ENCODE assay signal across 8 mouse cellular contexts in the genomic region with DNA sequence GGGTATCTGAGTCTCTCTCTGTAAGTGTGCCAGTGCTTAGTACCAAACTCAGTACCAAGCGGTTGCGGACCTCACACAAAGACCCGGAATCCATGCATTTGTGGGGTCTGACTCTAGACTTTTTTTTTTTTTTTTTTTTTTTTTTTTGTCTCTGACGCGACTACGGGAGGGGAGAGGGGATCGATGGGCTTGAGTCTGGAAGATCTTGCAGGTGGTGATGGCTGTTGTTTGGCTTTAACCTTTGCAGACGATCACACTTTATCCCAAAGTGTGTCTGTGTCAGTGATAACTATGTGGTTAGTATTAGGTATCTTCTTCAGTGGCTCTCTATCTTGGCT. TPM values are rescaled to one million over a fixed set of nuclear protein-coding genes. Genes with fewer than 3 reads are reported as not detected.
DNase-seq lines count a peak whose midpoint lies in the region; ATAC-seq and TF ChIP-seq lines count a peak whose summit lies in the region.

No protein-coding gene starts in this region.

- no peaks in the 10 kb centered on the region for H3K79me2 ChIP-seq in liver, adult 2 months (ENCODE audit: control insufficient read depth, insufficient read depth, low read length)

- H3K9me3 ChIP-seq in intestine, embryonic 14.5 days (ENCODE audit: control insufficient read depth, low read length): peaks cover 17% of the 10 kb centered on the region
- H3K9me3 ChIP-seq in neural tube, embryonic 13.5 days: peaks cover 29% of the 10 kb centered on the region

- peaks cover 28% of the 10 kb centered on the region for H3K36me3 ChIP-seq in liver, adult 2 months (ENCODE audit: control insufficient read depth, insufficient read depth, low read length)
- peaks cover 40% of the 10 kb centered on the region for H3K36me3 ChIP-seq in intestine, embryonic 14.5 days (ENCODE audit: control insufficient read depth, insufficient read depth, low read length)
- H3K36me3 ChIP-seq in neural tube, embryonic 13.5 days: peaks cover 40% of the 10 kb centered on the region

- H3K27ac ChIP-seq in liver, adult 2 months (replicated peaks; ENCODE audit: insufficient read depth, low read depth, low read length): no peak overlapping the region
- H3K27ac ChIP-seq in intestine, embryonic 14.5 days (ENCODE audit: low read depth): peak overlapping the region; percentile 86; the same call in 1 of the 2 replicates
- H3K27ac ChIP-seq in neural tube, embryonic 13.5 days (replicated peaks): peak overlapping the region; percentile 90; the same call in 1 of the 2 replicates

- peaks cover 8% of the 10 kb centered on the region; the same call in 1 of the 2 replicates for H3K4me1 ChIP-seq in liver, adult 2 months (ENCODE audit: control insufficient read depth, insufficient read depth, low read length)
- no peaks in the 10 kb centered on the region for H3K4me1 ChIP-seq in intestine, embryonic 14.5 days (replicated peaks; ENCODE audit: control insufficient read depth, insufficient read depth, low read length)
- peaks cover 8% of the 10 kb centered on the region for H3K4me1 ChIP-seq in neural tube, embryonic 13.5 days (replicated peaks)

- TF ChIP-seq POLR2A in liver, adult 2 months (IDR thresholded peaks at IDR 0.05; ENCODE audit: extremely low read depth, insufficient read depth, low read length): no peak

- 1% methylated on average over 8 of the region's 8 CpGs for WGBS in liver, adult 2 months
- 4% methylated on average over 7 of the region's 8 CpGs for WGBS in intestine, embryonic 14.5 days
- WGBS in neural tube, embryonic 13.5 days: 2% methylated on average over 8 of the region's 8 CpGs

- no peak for DNase-seq in liver, adult 2 months (ENCODE audit: extremely low read depth, low read depth, low spot score)
- DNase-seq in liver: no peak
- DNase-seq in c-Kit-positive CD71-positive TER-119-positive erythroid progenitor cells, embryonic 14.5 days (ENCODE audit: low spot score): peak; percentile 5
- no peak for DNase-seq in intestine, embryonic 14.5 days (ENCODE audit: low spot score)
- no peak for DNase-seq in adrenal gland, postnatal 14 days
- no peak for DNase-seq in urinary bladder, postnatal 14 days (ENCODE audit: low spot score)
- no peak for DNase-seq in left cerebral cortex, adult 9 months (ENCODE audit: low spot score in 2 of 2)

- ATAC-seq in intestine, embryonic 14.5 days (replicated peaks; ENCODE audit: low FRiP score, low TSS enrichment, low read depth): peak; percentile 12; the same call in 1 of the 2 replicates
- peak; percentile 40 for ATAC-seq in neural tube, embryonic 13.5 days (ENCODE audit: low read depth)

- peak overlapping the region; percentile 42 for H3K4me2 ChIP-seq in intestine, embryonic 14.5 days (ENCODE audit: low read length)
- peak overlapping the region; percentile 64 for H3K4me2 ChIP-seq in neural tube, embryonic 13.5 days

- TF ChIP-seq CTCF in liver, adult 2 months (IDR thresholded peaks at IDR 0.05; ENCODE audit: low read depth, low read length): no peak

- H3K4me3 ChIP-seq in liver, adult 2 months (ENCODE audit: insufficient read depth, low read depth, low read length): peak overlapping the region; percentile 85
- H3K4me3 ChIP-seq in intestine, embryonic 14.5 days (ENCODE audit: low read depth, low read length): peak overlapping the region; percentile 97
- H3K4me3 ChIP-seq in neural tube, embryonic 13.5 days: peak overlapping the region; percentile 96

- peak overlapping the region; percentile 93; the same call in 1 of the 2 replicates for H3K9ac ChIP-seq in liver, adult 2 months (ENCODE audit: low read depth, low read length)
- H3K9ac ChIP-seq in intestine, embryonic 14.5 days (ENCODE audit: low read length): peak overlapping the region; percentile 98
- H3K9ac ChIP-seq in neural tube, embryonic 13.5 days: peak overlapping the region; percentile 96

- no peaks in the 10 kb centered on the region for H3K27me3 ChIP-seq in liver, adult 2 months (ENCODE audit: control insufficient read depth, insufficient read depth, low read length)
- H3K27me3 ChIP-seq in intestine, embryonic 14.5 days (replicated peaks; ENCODE audit: control insufficient read depth, insufficient read depth, low read length): no peaks in the 10 kb centered on the region
- H3K27me3 ChIP-seq in neural tube, embryonic 13.5 days: no peaks in the 10 kb centered on the region

RNA-seq across cellular contexts. Expression of gene Zfp606, which starts 0.9 kb away (rescaled TPM):
- total RNA-seq in liver, adult 2 months (2014; rRNA removed): 4.4 and 5.7 TPM in 2 replicates
- 1.3 and 1.6 TPM in 2 replicates for polyA plus RNA-seq in liver, adult 2 months (2012; rRNA removed)
- 21.5 and 25.0 TPM in 2 replicates for polyA plus RNA-seq in intestine, embryonic 14.5 days (2014; fragmentation: Nextera tagmentation; extraction: Ambion mirVana)
- polyA plus RNA-seq in neural tube, embryonic 13.5 days (2015; fragmentation: Nextera tagmentation; extraction: Ambion mirVana): 42.3 and 43.9 TPM in 2 replicates
- 9.8 and 10.9 TPM in 2 replicates for total RNA-seq in adrenal gland, postnatal 14 days (2021)

RNA-seq across cellular contexts. Expression of gene 2900092C05Rik, which starts 33.3 kb away (rescaled TPM):
- total RNA-seq in liver, adult 2 months (2014; rRNA removed): not detected in 2 replicates
- polyA plus RNA-seq in liver, adult 2 months (2012; rRNA removed): not detected in 2 replicates
- polyA plus RNA-seq in intestine, embryonic 14.5 days (2014; fragmentation: Nextera tagmentation; extraction: Ambion mirVana): not detected in 2 replicates
- polyA plus RNA-seq in neural tube, embryonic 13.5 days (2015; fragmentation: Nextera tagmentation; extraction: Ambion mirVana): not detected in 2 replicates
- not detected in 2 replicates for total RNA-seq in adrenal gland, postnatal 14 days (2021)

RNA-seq across cellular contexts. Expression of gene Zfp551, which starts 56.4 kb away (rescaled TPM):
- 1.8 and 2.0 TPM in 2 replicates for total RNA-seq in liver, adult 2 months (2014; rRNA removed)
- polyA plus RNA-seq in liver, adult 2 months (2012; rRNA removed): 0.37 and 0.39 TPM in 2 replicates
- 4.1 and 4.5 TPM in 2 replicates for polyA plus RNA-seq in intestine, embryonic 14.5 days (2014; fragmentation: Nextera tagmentation; extraction: Ambion mirVana)
- polyA plus RNA-seq in neural tube, embryonic 13.5 days (2015; fragmentation: Nextera tagmentation; extraction: Ambion mirVana): 6.6 and 6.8 TPM in 2 replicates
- total RNA-seq in adrenal gland, postnatal 14 days (2021): 3.8 and 4.9 TPM in 2 replicates
